Mouse (Mus musculus) v-Abl transformed pro-B cells (cell line): ENCODE measurements at regions not wholly inside any gene's neighbourhood (a gene's known extent, or its start where the extent isn't known, plus 50 kb on each side); places are given as distances from the start of the nearest gene placed in this dataset.

Experiments
- in situ Hi-C, 2 experiments: fragments of 400-800 bp; cut with MboI; formaldehyde crosslinking; loops; one replicate each; pipeline ENCODE4 v1.15.1; 2025; ENCODE audit not compliant: unreplicated experiment in 2 of 2

GRCm38 (mm10) chr6:88964071-88964470 lies 62.0 kb downstream of the Tpra1 start:
- in situ Hi-C loops: loop anchor here in 1 of 2 experiments (25.0 kb wide), 1 partner anchor 1598 kb away; no protein-coding TSS in a partner anchor

GRCm38 (mm10) chr6:88964911-88965310 lies 62.9 kb downstream of the Tpra1 start:
- in situ Hi-C loops: loop anchor here in 1 of 2 experiments (25.0 kb wide), 1 partner anchor 1597 kb away; no protein-coding TSS in a partner anchor

- in situ Hi-C loops: loop anchor here in 1 of 2 experiments (25.0 kb wide), 1 partner anchor 1597 kb away; no protein-coding TSS in a partner anchor
These were observed 63.5 kb downstream of the Tpra1 start for GRCm38 (mm10) chr6:88965361-88966226.

DNA sequence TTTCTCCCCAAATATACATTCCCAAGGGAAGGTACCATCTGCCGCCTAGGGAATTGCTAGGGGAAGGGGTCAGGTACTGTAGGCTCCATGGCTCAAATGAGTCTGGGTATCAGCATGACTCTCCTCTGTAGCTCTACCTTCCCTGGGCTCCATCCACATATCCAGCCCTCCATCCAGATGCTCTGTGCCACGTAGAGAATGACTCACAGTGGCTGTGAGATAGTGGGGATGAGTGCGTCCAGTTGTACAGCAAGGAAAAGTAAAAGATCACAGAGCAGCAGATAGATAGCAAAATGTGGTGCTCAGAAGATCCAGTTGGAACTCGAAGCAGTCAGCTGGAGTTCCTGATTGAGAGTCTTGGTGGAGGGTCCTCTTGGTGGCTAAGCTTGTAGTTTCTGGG lies 64.5 kb downstream of the Tpra1 start:
- in situ Hi-C loops: loop anchor here in 1 of 2 experiments (25.0 kb wide), 1 partner anchor 1596 kb away; no protein-coding TSS in a partner anchor

DNA sequence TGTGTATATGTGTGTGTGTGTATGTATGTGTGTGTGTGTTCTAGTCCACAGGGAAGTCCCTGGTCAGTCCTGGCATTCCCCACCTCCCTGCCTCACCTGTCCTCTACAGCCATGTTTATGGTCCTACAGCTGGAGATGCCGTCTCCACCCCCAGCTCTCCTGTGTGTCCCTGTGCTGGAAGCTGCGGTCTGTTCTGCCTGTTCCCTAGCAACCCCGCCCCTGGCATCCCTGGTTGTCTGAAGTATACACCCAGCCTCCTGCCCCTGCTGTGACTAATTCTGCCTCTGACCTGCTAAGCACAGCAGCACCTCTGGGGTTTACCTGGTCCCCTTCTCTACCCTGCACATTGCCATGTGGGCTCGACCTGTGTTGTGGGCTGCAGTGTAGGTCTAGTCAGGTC lies 66.8 kb downstream of the Tpra1 start:
- in situ Hi-C loops: loop anchor here in 1 of 2 experiments (25.0 kb wide), 1 partner anchor 1593 kb away; no protein-coding TSS in a partner anchor

DNA sequence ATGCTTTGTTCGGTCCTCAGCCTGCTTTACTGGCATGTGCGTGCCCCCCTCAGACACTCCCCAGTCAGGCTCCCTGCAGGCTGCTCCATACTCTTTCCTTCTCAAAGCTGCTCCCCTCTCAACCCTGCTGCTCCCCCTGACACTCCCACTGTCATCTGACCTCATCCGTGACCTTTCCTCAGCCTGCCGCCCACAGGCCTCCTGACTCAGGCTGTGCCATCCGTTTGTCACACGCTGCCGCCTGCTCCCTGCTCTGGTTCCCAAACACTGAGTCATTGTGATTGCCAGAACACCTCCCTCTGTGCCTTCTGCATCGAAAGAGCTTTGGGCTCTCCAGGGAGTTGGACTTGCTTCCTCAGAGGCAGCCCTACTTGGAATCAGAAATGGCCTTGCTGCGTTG lies 69.7 kb downstream of the Tpra1 start:
- in situ Hi-C loops: loop anchor here in 1 of 2 experiments (25.0 kb wide), 1 partner anchor 1591 kb away; no protein-coding TSS in a partner anchor

DNA sequence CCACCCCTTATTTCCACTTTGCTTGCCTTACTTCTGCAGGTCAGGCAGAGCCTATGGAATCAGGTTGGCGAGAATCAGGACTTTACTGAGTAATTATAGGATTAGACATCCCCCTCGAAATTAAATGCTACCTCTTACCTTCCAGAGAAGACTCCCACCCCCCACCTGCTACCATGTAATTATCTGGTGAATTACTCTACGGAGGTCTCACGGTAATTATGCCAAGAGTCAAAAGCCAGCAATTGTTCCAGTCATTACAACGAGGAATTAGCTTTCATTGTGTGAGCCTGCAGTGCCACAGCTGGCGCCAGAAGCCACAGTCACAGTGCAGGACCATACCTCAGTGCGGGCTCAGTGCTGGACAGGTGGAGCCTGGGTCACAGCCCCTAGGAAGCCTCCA lies 72.4 kb downstream of the Tpra1 start:
- in situ Hi-C loops: loop anchor here in 1 of 2 experiments (25.0 kb wide), 1 partner anchor 1588 kb away; no protein-coding TSS in a partner anchor

DNA sequence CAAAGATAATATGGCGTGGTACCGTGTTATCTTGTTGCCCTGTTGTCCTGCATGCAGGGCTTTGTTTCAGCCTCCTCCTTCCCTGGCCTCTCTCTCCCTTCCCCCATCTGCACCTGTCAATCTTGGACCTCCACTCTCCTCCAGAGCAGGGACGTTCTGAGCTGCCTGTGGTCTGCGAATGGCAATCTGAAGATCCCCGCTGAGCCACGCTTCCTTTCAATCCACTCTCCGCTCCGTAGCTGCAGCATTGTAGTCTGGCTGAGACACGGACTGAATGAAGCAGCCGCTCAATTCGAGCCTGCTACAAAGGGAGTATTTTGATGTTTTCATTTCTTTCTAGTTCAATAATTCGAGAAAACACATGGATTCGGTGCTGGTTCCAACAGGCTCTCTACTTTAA lies 74.5 kb downstream of the Tpra1 start:
- in situ Hi-C loops: loop anchor here in 1 of 2 experiments (5.0 kb wide), 1 partner anchor 576 kb away; no protein-coding TSS in a partner anchor

DNA sequence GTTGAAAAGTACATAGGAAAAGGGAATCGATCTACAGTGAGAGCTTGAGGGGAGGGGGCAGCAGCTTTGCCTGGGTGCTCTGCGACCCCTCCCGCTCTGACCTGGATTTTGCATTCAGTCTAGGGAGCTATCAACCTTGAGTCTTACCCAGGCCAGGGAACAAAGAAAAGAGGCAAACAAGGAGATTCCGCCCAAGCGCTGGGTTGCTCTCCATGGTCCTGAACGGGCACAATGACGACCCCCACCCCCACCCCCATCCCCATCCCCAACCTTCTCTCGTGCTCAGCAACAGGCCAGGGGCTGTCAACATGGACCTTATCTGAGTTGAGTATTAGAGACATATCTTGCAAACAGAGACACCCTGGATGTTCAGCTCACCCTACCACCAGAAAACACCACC lies 74.9 kb downstream of the Tpra1 start:
- in situ Hi-C loops: loop anchor here in 1 of 2 experiments (5.0 kb wide), 1 partner anchor 575 kb away; no protein-coding TSS in a partner anchor

DNA sequence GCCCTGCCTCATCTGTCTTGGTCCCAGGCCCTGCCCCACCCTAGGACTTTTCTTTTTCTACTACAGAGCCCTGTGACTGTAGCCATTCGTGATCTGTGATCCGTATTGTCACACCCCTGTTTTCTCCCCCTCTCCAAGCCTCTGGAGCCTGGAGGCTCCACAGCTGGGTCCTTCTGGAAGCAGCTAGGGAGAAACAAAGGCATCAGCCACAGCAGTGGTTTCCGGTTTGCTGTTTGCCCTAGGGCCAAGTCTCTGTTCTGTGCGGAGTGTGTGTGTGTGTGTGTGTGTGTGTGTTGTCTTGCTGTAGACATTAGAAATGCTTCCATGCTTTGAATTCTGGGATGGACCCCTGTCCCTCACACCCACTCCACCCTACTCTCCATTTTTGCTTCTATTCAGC lies 76.9 kb downstream of the Tpra1 start:
- in situ Hi-C loops: loop anchor here in 1 of 2 experiments (5.0 kb wide), 1 partner anchor 573 kb away; no protein-coding TSS in a partner anchor

DNA sequence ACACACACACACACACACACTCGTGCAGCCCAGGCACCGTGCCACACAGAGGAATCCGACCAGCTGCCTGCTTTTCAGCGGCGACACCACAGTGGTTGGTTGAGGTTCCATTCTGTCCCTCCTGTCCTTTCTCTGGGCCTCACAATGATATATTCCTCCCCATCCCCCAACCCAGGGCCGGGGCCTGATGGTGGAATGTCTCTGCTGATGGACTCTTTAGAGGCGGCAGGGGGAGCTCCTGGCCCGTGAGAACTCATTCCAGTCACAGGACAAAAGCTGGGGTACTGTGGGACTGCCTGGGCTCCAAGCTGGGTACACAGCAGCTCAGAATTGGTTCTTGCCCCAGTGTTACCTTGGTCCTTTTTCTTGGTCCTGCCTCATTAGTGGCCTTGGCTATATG lies 78.1 kb downstream of the Tpra1 start:
- in situ Hi-C loops: loop anchor here (5.0 kb wide), 3 partner anchors 42 to 572 kb away; no protein-coding TSS in a partner anchor

GRCm38 (mm10) chr6:88981544-88981943 lies 79.5 kb downstream of the Tpra1 start:
- in situ Hi-C loops: loop anchor here (5.0 kb wide), 3 partner anchors 41 to 571 kb away; no protein-coding TSS in a partner anchor

GRCm38 (mm10) chr6:88984170-88984569 lies 82.1 kb downstream of the Tpra1 start:
- in situ Hi-C loops: loop anchor here (5.0 kb wide), 3 partner anchors 38 to 568 kb away; no protein-coding TSS in a partner anchor

GRCm38 (mm10) chr6:88984863-88985262 lies 82.8 kb downstream of the Tpra1 start:
- in situ Hi-C loops: loop anchor here (5.0 kb wide), 3 partner anchors 37 to 567 kb away; no protein-coding TSS in a partner anchor

- in situ Hi-C loops: no loop called here
These were observed 86.5 kb downstream of the Tpra1 start for GRCm38 (mm10) chr6:88988551-88988950.

DNA sequence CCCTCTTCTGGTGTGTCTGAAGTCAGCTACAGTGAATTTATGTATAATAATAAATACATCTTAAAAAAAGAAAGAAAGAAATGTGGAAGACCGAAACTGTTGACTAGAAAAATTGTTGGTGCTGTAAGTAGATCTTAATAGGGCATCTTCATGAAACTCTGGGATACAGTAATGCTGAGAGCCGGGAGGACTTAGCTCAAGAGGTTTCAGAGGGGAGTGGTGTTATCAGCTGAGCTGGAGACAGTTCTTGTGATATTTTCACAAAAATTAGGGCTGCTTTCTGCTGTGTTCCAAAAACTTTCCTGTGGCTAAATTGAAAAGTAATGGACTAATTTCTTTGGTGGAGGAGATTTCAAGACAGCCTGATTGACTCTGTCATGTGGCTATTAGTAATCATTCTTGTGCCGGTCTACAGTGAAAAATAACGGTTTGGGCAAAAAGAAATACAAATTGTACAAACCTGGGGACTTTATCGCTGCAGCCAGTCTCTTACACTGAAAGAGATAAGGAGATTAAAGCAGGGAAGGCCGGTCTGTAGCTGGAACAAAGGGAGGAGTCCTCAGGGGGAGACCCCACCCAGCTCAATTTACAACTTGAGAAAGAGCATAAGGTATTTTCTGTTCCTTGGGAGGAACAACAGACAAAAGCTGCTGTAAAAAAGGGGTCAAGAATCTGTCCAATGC lies 87.7 kb downstream of the Tpra1 start:
- in situ Hi-C loops: no loop called here

GRCm38 (mm10) chr6:88990300-88990685 lies 88.2 kb downstream of the Tpra1 start:
- in situ Hi-C loops: no loop called here

DNA sequence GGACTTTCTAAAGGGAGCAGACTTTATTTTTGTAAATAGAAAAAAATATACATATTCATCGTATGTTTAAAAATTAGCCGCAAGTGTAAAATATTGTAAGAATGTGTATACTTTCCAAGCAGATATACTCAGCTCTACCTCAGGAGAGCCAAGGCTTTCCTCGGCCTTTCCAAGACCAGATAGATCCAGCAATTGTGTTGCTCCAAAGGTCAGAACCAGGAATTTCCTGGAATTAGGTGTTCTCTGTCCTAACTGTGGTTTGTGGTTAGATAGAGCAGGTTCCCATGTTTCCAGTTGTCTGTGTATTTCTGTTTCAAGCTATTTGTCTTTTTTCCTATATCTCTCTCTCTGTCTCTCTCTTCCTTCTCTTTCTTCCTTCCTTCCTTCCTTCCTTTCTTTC lies 93.0 kb downstream of the Tpra1 start:
- in situ Hi-C loops: no loop called here

GRCm38 (mm10) chr6:88998927-88999722 lies 97.1 kb downstream of the Tpra1 start:
- in situ Hi-C loops: no loop called here

- in situ Hi-C loops: no loop called here
These were observed 98.3 kb downstream of the Tpra1 start for GRCm38 (mm10) chr6:89000359-89000758.
